Mouse (Mus musculus) intestine, embryonic 15.5 days (tissue): ENCODE measurements at regions not wholly inside any gene's neighbourhood (a gene's known extent, or its start where the extent isn't known, plus 50 kb on each side); places are given as distances from the start of the nearest gene placed in this dataset.

Source experiments
- ATAC-seq: fragments of 200-750 bp; cut with Nextera tagmentation; 2 replicates; pipeline ENCODE4 v1.8.0; 2017; ENCODE audit warnings: moderate TSS enrichment, moderate library complexity
- H3K27ac ChIP-seq: fragments of 300-500 bp; sonication (generic); 2 replicates; pipeline ENCODE4 v1.5.1; 2015; ENCODE audit warnings: mild to moderate bottlenecking, inconsistent platforms
- H3K27me3 ChIP-seq: fragments of 300-500 bp; sonication (generic); replicated peaks from 2 replicates; pipeline ENCODE4 v1.6.1; 2015; ENCODE audit warnings: inconsistent platforms
- H3K36me3 ChIP-seq: fragments of 300-500 bp; sonication (generic); 2 replicates; pipeline ENCODE4 v1.6.1; 2015; ENCODE audit warnings: inconsistent platforms
- H3K4me1 ChIP-seq: fragments of 300-500 bp; sonication (generic); replicated peaks from 2 replicates; pipeline ENCODE4 v1.6.1; 2015; ENCODE audit warnings: inconsistent platforms
- H3K4me2 ChIP-seq: fragments of 300-500 bp; sonication (generic); replicated peaks from 2 replicates; pipeline ENCODE4 v1.6.1; 2015; ENCODE audit warnings: mild to moderate bottlenecking, inconsistent platforms
- H3K4me3 ChIP-seq: fragments of 300-500 bp; sonication (generic); replicated peaks from 2 replicates; pipeline ENCODE4 v1.5.1; 2015; ENCODE audit warnings: inconsistent platforms
- H3K9ac ChIP-seq: fragments of 300-500 bp; sonication (generic); 2 replicates; pipeline ENCODE4 v1.6.1; 2015; ENCODE audit warnings: inconsistent platforms
- H3K9me3 ChIP-seq: fragments of 300-500 bp; sonication (generic); 2 replicates; pipeline ENCODE4 v1.6.1; 2016; ENCODE audit warnings: inconsistent platforms
- WGBS: fragments of 180-500 bp; shearing (Covaris S2); methylation state at CpG from one replicate; pipeline ENCODE4 v1.1.7; 2015; 5-methylcytosine and 5-hydroxymethylcytosine counted together

- Histone ChIP-seq H3K27me3 (no peaks in the 10 kb centered on the region), H3K36me3 (no peaks in the 10 kb centered on the region), H3K9me3 (no peaks in the 10 kb centered on the region), H3K9ac (no peak overlapping the region), H3K4me3 (no peak overlapping the region), H3K4me2 (no peak overlapping the region), H3K4me1 (no peaks in the 10 kb centered on the region), H3K27ac (no peak overlapping the region)
- 64% methylated on average over 11 of the region's 11 CpGs for WGBS
- no peak for ATAC-seq
Observed at GRCm38 (mm10) chr2:171712816-171713570, 330.3 kb downstream of the Cbln4 start.

- H3K27ac ChIP-seq = no peak overlapping the region
- H3K4me1 ChIP-seq = no peaks in the 10 kb centered on the region
- H3K36me3 ChIP-seq = no peaks in the 10 kb centered on the region
- H3K27me3 ChIP-seq = no peaks in the 10 kb centered on the region
- ATAC-seq = no peak
- H3K4me2 ChIP-seq = no peak overlapping the region
- no peaks in the 10 kb centered on the region for H3K9me3 ChIP-seq
- WGBS = 75% methylated on average over 5 of the region's 5 CpGs
- no peak overlapping the region for H3K4me3 ChIP-seq
- H3K9ac ChIP-seq = no peak overlapping the region
Observed at GRCm38 (mm10) chr2:171693526-171693925, 349.7 kb downstream of the Cbln4 start.

- H3K27ac ChIP-seq = no peak overlapping the region
- H3K9me3 ChIP-seq = no peaks in the 10 kb centered on the region
- no peaks in the 10 kb centered on the region for H3K4me1 ChIP-seq
- no peak overlapping the region for H3K9ac ChIP-seq
- H3K4me2 ChIP-seq = no peak overlapping the region
- no peaks in the 10 kb centered on the region for H3K27me3 ChIP-seq
- no peak overlapping the region for H3K4me3 ChIP-seq
- no peak for ATAC-seq
- 31% methylated on average over 4 of the region's 4 CpGs for WGBS
- no peaks in the 10 kb centered on the region for H3K36me3 ChIP-seq
Observed at GRCm38 (mm10) chr2:171690781-171691180, 352.5 kb downstream of the Cbln4 start.

GRCm38 (mm10) chr2:171689102-171689501, 354.2 kb downstream of the Cbln4 start:
- Histone ChIP-seq H3K27ac (no peak overlapping the region), H3K9ac (no peak overlapping the region), H3K27me3 (no peaks in the 10 kb centered on the region), H3K9me3 (no peaks in the 10 kb centered on the region), H3K4me3 (no peak overlapping the region), H3K36me3 (no peaks in the 10 kb centered on the region), H3K4me2 (no peak overlapping the region), H3K4me1 (no peaks in the 10 kb centered on the region)
- WGBS = 21% methylated on average over 4 of the region's 4 CpGs
- no peak for ATAC-seq

DNA sequence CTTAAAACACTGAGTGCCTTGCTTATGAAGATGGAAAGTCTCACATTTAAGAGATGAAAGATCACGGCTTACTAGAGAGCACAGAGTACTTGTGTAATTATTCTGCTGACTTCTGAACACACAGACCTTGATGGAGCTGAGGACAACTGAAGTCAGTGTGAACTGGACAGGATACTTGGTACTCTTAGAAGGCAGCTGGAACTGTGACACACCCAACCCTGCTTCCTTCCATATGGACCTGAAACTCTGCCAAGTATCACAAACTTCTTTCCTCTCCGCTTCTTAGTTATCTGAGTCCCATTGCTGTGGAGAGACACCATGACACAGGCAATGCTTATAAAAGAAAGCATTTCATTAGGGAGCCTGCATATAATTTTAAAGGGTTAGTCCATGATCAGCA, 365.3 kb downstream of the Cbln4 start:
- no peak overlapping the region for H3K4me3 ChIP-seq
- H3K27me3 ChIP-seq = no peaks in the 10 kb centered on the region
- ATAC-seq = no peak
- no peaks in the 10 kb centered on the region for H3K36me3 ChIP-seq
- no peak overlapping the region for H3K4me2 ChIP-seq
- no peak overlapping the region for H3K9ac ChIP-seq
- H3K9me3 ChIP-seq = no peaks in the 10 kb centered on the region
- no peak overlapping the region for H3K27ac ChIP-seq
- H3K4me1 ChIP-seq = peaks cover 5% of the 10 kb centered on the region; the same call in 1 of the 2 replicates
- WGBS = 56% methylated on average over 2 of the region's 2 CpGs

GRCm38 (mm10) chr2:171677128-171677527, 366.1 kb downstream of the Cbln4 start:
- no peak overlapping the region for H3K4me3 ChIP-seq
- H3K27me3 ChIP-seq = no peaks in the 10 kb centered on the region
- H3K4me1 ChIP-seq = peaks cover 5% of the 10 kb centered on the region; the same call in 1 of the 2 replicates
- no peak overlapping the region for H3K4me2 ChIP-seq
- H3K27ac ChIP-seq = no peak overlapping the region
- no peaks in the 10 kb centered on the region for H3K36me3 ChIP-seq
- ATAC-seq = no peak
- H3K9me3 ChIP-seq = no peaks in the 10 kb centered on the region
- WGBS = 66% methylated on average over 7 of the region's 7 CpGs
- H3K9ac ChIP-seq = no peak overlapping the region

GRCm38 (mm10) chr2:171676083-171676482, 367.2 kb downstream of the Cbln4 start:
- Histone ChIP-seq H3K4me3 (no peak overlapping the region), H3K9ac (no peak overlapping the region), H3K9me3 (no peaks in the 10 kb centered on the region), H3K36me3 (no peaks in the 10 kb centered on the region), H3K4me2 (no peak overlapping the region), H3K27ac (no peak overlapping the region), H3K4me1 (peaks cover 5% of the 10 kb centered on the region; the same call in 1 of the 2 replicates), H3K27me3 (no peaks in the 10 kb centered on the region)
- ATAC-seq = peak; percentile 63; the same call in 1 of the 2 replicates
- WGBS = 32% methylated on average over 8 of the region's 8 CpGs

GRCm38 (mm10) chr2:171675411-171675810, 367.9 kb downstream of the Cbln4 start:
- Histone ChIP-seq H3K36me3 (no peaks in the 10 kb centered on the region), H3K27me3 (no peaks in the 10 kb centered on the region), H3K9ac (no peak overlapping the region), H3K9me3 (no peaks in the 10 kb centered on the region), H3K4me2 (no peak overlapping the region), H3K4me1 (peaks cover 5% of the 10 kb centered on the region; the same call in 1 of the 2 replicates), H3K4me3 (no peak overlapping the region), H3K27ac (no peak overlapping the region)
- 72% methylated on average over 2 of the region's 2 CpGs for WGBS
- ATAC-seq = no peak

GRCm38 (mm10) chr2:171670945-171671547, 372.2 kb downstream of the Cbln4 start:
- no peak overlapping the region for H3K4me2 ChIP-seq
- WGBS = 62% methylated on average over 8 of the region's 8 CpGs
- no peak overlapping the region for H3K27ac ChIP-seq
- H3K4me3 ChIP-seq = no peak overlapping the region
- H3K27me3 ChIP-seq = no peaks in the 10 kb centered on the region
- no peak overlapping the region for H3K9ac ChIP-seq
- H3K9me3 ChIP-seq = no peaks in the 10 kb centered on the region
- ATAC-seq = no peak
- H3K4me1 ChIP-seq = peaks cover under 1% of the 10 kb centered on the region; the same call in 1 of the 2 replicates
- H3K36me3 ChIP-seq = no peaks in the 10 kb centered on the region

- no peaks in the 10 kb centered on the region for H3K9me3 ChIP-seq
- peak; percentile 53; the same call in 1 of the 2 replicates for ATAC-seq
- WGBS = 11% methylated on average over 4 of the region's 4 CpGs
Observed at GRCm38 (mm10) chr2:171668791-171669645, 374.2 kb downstream of the Cbln4 start.

DNA sequence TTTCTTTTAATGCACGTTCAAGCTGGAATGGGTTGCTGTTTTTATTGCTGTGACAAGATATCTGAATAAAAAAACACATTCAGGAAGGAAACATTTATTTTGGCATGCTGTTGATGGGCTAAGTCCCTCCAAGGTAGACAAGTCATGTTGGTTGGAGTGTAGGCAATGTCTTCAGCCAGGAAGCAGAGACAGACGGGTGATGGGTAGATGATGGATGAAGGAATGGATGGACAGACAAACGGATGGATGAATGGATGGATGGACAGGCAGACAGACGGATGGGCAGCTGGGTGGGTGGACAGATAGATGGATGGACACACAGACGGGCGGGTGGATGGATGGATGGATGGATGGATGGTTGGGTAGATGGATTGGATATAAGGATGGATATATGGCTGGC, 380.7 kb downstream of the Cbln4 start:
- Histone ChIP-seq H3K27ac (no peak overlapping the region), H3K9me3 (no peaks in the 10 kb centered on the region), H3K27me3 (no peaks in the 10 kb centered on the region), H3K9ac (no peak overlapping the region), H3K4me2 (no peak overlapping the region), H3K4me1 (no peaks in the 10 kb centered on the region), H3K4me3 (no peak overlapping the region), H3K36me3 (no peaks in the 10 kb centered on the region)
- ATAC-seq = no peak
- 85% methylated on average over 6 of the region's 6 CpGs for WGBS

More at GRCm38 (mm10) chr2:171668791-171669645, 374.2 kb downstream of the Cbln4 start:
- Histone ChIP-seq H3K36me3 (no peaks in the 10 kb centered on the region), H3K27me3 (no peaks in the 10 kb centered on the region), H3K4me1 (no peaks in the 10 kb centered on the region), H3K27ac (no peak overlapping the region), H3K4me3 (no peak overlapping the region), H3K4me2 (no peak overlapping the region; the same call in 1 of the 2 replicates), H3K9ac (no peak overlapping the region)

DNA sequence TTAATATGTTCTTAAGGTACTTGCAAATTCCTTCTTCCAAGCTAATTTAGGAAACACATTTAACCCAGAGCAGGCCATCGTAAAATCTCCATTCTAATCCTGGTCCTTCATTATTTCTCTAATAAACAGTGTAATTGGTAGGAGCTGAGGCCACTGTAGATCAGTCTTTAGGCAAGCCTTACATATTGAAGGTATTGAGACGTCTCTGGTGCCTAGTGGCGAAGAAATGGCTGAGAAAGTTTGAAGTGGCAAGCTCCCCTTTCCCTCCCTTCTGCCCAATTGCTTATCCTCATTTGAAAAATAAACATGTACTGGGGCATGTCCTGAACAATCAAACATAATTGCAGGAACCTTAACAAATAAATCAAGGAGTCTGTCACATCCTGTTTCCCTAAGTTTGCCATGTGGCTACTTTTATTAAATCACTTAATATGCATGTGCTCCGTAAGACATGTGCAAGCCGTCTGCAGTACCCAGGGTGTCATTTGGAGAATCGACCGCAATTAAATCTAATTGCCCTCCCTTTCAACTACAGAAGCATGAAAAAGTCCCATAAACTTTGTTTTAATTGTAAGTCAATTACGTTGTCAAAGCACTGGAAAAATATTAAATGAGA, 381.3 kb downstream of the Cbln4 start:
- no peak overlapping the region for H3K4me2 ChIP-seq
- no peaks in the 10 kb centered on the region for H3K9me3 ChIP-seq
- H3K4me1 ChIP-seq = no peaks in the 10 kb centered on the region
- no peak overlapping the region for H3K4me3 ChIP-seq
- H3K9ac ChIP-seq = no peak overlapping the region
- no peaks in the 10 kb centered on the region for H3K36me3 ChIP-seq
- H3K27me3 ChIP-seq = no peaks in the 10 kb centered on the region
- H3K27ac ChIP-seq = no peak overlapping the region
- no peak for ATAC-seq
- WGBS = 78% methylated on average over 8 of the region's 8 CpGs
